Mouse (Mus musculus): Measurements from ENCODE around the gene Pias1.

- TF ChIP-seq GATA1 (IDR thresholded peaks at IDR 0.05; ENCODE audit: borderline replicate concordance, low read length) (no peak), FLI1 (IDR thresholded peaks at IDR 0.05; ENCODE audit: low read length) (no peak)
Observed at GRCm38 (mm10) chr9:62979461-62980161, 8.1 kb downstream of the Pias1 start.

All from megakaryocyte, embryonic 14.5 days (primary cell).